Mouse (Mus musculus): ENCODE measurements around the gene Stard3. TPM values are rescaled to one million over a fixed set of nuclear protein-coding genes. Genes with fewer than 3 reads are reported as not detected.
"Not testable (repeated sequence)": the region's sequence is repeated elsewhere in the genome, so short reads cannot be mapped to it uniquely, and the experiment has no call there.

Stard3 gene
- polyA plus RNA-seq, 1 experiment from 2014 or later = 42.0 TPM

GRCm38 (mm10) chr11:98374266-98374665, 16.1 kb downstream of the Stard3 start:
- H3K36me3 ChIP-seq (ENCODE audit: control insufficient read depth, insufficient read depth, low read length) = peaks cover 50% of the 10 kb centered on the region
- no peaks in the 10 kb centered on the region for H3K27me3 ChIP-seq (ENCODE audit: control insufficient read depth, insufficient read depth, low read length)
- H3K9ac ChIP-seq (ENCODE audit: low read depth, low read length) = no peak overlapping the region
- no peak overlapping the region for H3K27ac ChIP-seq (ENCODE audit: low read depth, low read length)
- 89% methylated on average over 8 of the region's 8 CpGs for WGBS
- H3K4me2 ChIP-seq (replicated peaks; ENCODE audit: low read depth, low read length) = no peak overlapping the region
- peaks cover 6% of the 10 kb centered on the region; the same call in 1 of the 2 replicates for H3K4me1 ChIP-seq (ENCODE audit: control insufficient read depth, insufficient read depth, low read length)
- no peaks in the 10 kb centered on the region for H3K9me3 ChIP-seq (ENCODE audit: control insufficient read depth, low read length)
- no peak overlapping the region for H3K4me3 ChIP-seq (ENCODE audit: low read length)
- no peak for ATAC-seq (ENCODE audit: low FRiP score, low TSS enrichment)

DNA sequence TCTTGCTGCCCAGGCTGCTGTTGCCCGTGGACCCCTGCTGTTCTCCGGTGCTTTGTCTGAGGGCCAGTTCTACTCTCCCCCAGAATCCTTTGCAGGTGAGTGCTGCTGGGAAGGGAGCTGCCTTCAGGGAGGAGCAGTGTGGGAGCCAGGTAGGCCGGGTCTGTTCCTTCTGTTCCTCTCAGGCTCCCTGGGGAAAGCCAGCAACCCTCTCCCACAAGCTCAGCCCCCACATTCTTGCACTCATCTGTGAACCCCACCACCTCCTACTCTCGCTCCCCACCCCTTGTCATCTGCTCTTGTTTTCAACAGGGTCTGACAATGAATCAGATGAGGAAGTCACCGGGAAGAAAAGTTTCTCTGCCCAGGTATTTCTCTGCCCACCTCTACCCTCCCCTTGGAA, 18.6 kb downstream of the Stard3 start:
- H3K27me3 ChIP-seq (ENCODE audit: control insufficient read depth, insufficient read depth, low read length) = no peaks in the 10 kb centered on the region
- H3K27ac ChIP-seq (ENCODE audit: low read depth, low read length) = no peak overlapping the region
- no peak overlapping the region for H3K4me3 ChIP-seq (ENCODE audit: low read length)
- H3K4me1 ChIP-seq (ENCODE audit: control insufficient read depth, insufficient read depth, low read length) = peaks cover under 1% of the 10 kb centered on the region; the same call in 1 of the 2 replicates
- ATAC-seq (ENCODE audit: low FRiP score, low TSS enrichment) = no peak
- H3K4me2 ChIP-seq (replicated peaks; ENCODE audit: low read depth, low read length) = no peak overlapping the region
- H3K9me3 ChIP-seq (ENCODE audit: control insufficient read depth, low read length) = no peaks in the 10 kb centered on the region
- peaks cover 68% of the 10 kb centered on the region for H3K36me3 ChIP-seq (ENCODE audit: control insufficient read depth, insufficient read depth, low read length)
- 78% methylated on average over 5 of the region's 5 CpGs for WGBS
- no peak overlapping the region for H3K9ac ChIP-seq (ENCODE audit: low read depth, low read length)

- no peaks in the 10 kb centered on the region for H3K27me3 ChIP-seq (ENCODE audit: control insufficient read depth, insufficient read depth, low read length)
- no peak overlapping the region for H3K4me3 ChIP-seq (ENCODE audit: low read length)
- no peaks in the 10 kb centered on the region for H3K9me3 ChIP-seq (ENCODE audit: control insufficient read depth, low read length)
- no peak overlapping the region for H3K4me2 ChIP-seq (replicated peaks; ENCODE audit: low read depth, low read length)
- no peaks in the 10 kb centered on the region for H3K4me1 ChIP-seq (ENCODE audit: control insufficient read depth, insufficient read depth, low read length)
- no peak overlapping the region for H3K27ac ChIP-seq (ENCODE audit: low read depth, low read length)
- 86% methylated on average over 11 of the region's 11 CpGs for WGBS
- H3K36me3 ChIP-seq (ENCODE audit: control insufficient read depth, insufficient read depth, low read length) = peaks cover 68% of the 10 kb centered on the region
- H3K9ac ChIP-seq (ENCODE audit: low read depth, low read length) = no peak overlapping the region
- ATAC-seq (ENCODE audit: low FRiP score, low TSS enrichment) = no peak
These were observed 19.6 kb downstream of the Stard3 start for GRCm38 (mm10) chr11:98377787-98378186.

DNA sequence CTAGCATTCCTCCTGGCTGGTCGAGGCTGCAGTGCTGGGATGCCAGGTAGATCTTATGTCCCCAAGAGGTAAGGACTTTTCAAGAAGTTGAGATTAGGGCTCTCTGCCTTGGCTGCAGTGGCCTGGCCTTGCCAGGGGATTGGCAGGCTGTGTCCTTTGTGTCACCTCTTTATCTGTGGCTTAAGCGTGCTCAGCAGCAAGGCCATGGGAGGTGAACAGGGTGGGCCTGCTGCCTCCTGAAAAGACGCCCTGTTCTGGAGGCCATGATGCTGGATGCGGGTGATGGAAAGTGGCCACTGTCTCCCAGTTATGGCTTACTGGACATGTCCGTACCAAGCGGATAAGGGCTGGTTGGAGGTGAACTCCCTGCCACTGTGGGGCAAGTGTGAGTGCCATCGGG, 21.2 kb downstream of the Stard3 start:
- Histone ChIP-seq H3K4me3 (ENCODE audit: low read length) (no peak overlapping the region), H3K9me3 (ENCODE audit: control insufficient read depth, low read length) (no peaks in the 10 kb centered on the region), H3K27me3 (ENCODE audit: control insufficient read depth, insufficient read depth, low read length) (no peaks in the 10 kb centered on the region; the same call in 1 of the 2 replicates), H3K36me3 (ENCODE audit: control insufficient read depth, insufficient read depth, low read length) (peaks cover 63% of the 10 kb centered on the region), H3K4me1 (ENCODE audit: control insufficient read depth, insufficient read depth, low read length) (no peaks in the 10 kb centered on the region), H3K4me2 (replicated peaks; ENCODE audit: low read depth, low read length) (no peak overlapping the region), H3K9ac (ENCODE audit: low read depth, low read length) (no peak overlapping the region), H3K27ac (ENCODE audit: low read depth, low read length) (no peak overlapping the region)
- WGBS = 87% methylated on average over 7 of the region's 7 CpGs
- ATAC-seq (ENCODE audit: low FRiP score, low TSS enrichment) = no peak

DNA sequence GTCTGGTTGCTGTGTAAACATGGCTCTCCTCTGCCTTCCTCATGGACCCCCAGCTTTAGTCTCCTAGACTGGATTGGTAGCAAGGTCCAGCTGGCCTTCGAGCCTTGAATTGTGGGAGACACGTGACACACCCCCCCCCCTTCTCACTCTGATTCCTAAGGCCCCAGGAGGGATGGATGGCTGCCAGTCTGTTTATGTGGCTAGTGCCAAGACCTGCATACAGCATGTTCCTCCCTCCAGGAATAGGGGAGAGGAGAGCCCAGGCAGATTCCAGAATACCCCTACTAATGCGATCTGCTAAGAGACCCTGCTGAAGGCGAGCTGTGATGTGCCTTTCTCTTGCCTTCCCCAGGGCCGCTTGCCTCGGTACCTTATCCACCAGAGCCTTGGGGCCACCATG, 21.9 kb downstream of the Stard3 start:
- Histone ChIP-seq H3K4me3 (ENCODE audit: low read length) (no peak overlapping the region), H3K27me3 (ENCODE audit: control insufficient read depth, insufficient read depth, low read length) (no peaks in the 10 kb centered on the region; the same call in 1 of the 2 replicates), H3K4me2 (replicated peaks; ENCODE audit: low read depth, low read length) (no peak overlapping the region), H3K9me3 (ENCODE audit: control insufficient read depth, low read length) (no peaks in the 10 kb centered on the region), H3K4me1 (ENCODE audit: control insufficient read depth, insufficient read depth, low read length) (no peaks in the 10 kb centered on the region), H3K9ac (ENCODE audit: low read depth, low read length) (no peak overlapping the region), H3K27ac (ENCODE audit: low read depth, low read length) (no peak overlapping the region), H3K36me3 (ENCODE audit: control insufficient read depth, insufficient read depth, low read length) (peaks cover 55% of the 10 kb centered on the region)
- WGBS = 82% methylated on average over 6 of the region's 6 CpGs
- no peak for ATAC-seq (ENCODE audit: low FRiP score, low TSS enrichment)

DNA sequence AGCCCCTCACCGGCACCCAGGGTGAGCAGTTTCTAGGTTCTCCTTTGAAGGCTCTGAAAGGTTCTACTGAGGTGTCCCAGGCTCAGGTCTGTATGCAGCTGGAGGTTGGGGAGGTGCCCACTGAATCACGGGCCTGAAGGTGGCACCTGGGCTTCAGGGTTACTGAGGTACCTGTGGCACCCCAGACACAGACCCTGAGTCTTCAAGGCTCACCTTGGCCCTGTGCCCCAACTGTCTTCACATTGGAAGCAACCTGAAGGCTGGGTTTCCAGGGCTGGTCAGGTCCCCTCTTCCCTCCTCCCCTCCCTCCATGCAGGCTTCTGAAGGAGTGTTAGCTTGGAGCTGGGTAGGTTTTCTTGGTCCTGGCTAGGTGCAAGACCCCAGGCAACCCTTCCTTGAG, 23.5 kb downstream of the Stard3 start:
- Histone ChIP-seq H3K9ac (ENCODE audit: low read depth, low read length) (no peak overlapping the region), H3K9me3 (ENCODE audit: control insufficient read depth, low read length) (no peaks in the 10 kb centered on the region), H3K4me3 (ENCODE audit: low read length) (no peak overlapping the region), H3K36me3 (ENCODE audit: control insufficient read depth, insufficient read depth, low read length) (peaks cover 44% of the 10 kb centered on the region), H3K4me2 (replicated peaks; ENCODE audit: low read depth, low read length) (no peak overlapping the region), H3K27me3 (ENCODE audit: control insufficient read depth, insufficient read depth, low read length) (peaks cover 7% of the 10 kb centered on the region), H3K4me1 (ENCODE audit: control insufficient read depth, insufficient read depth, low read length) (no peaks in the 10 kb centered on the region; the same call in 1 of the 2 replicates), H3K27ac (ENCODE audit: low read depth, low read length) (no peak overlapping the region)
- WGBS = 86% methylated on average over 2 of the region's 2 CpGs
- ATAC-seq (ENCODE audit: low FRiP score, low TSS enrichment) = no peak

DNA sequence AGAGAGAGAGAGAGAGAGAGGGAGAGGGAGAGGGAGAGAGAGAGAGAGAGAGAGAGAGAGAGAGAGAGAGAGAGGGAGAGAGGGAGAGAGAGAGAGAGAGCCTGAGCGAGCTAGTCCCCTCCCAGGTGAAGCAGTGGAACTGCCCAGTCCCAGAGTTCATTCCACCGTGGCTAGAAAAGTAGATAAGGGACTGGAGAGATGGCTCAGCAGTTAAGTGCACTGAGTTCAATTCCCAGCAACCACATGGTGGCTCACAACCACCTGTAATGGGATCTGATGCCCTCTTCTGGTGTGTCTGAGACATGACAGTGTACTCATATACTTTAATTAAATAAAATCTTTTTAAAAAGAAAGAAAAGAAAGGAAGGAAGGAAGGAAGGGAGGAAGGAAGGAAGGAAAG, 24.2 kb downstream of the Stard3 start:
- not testable (repeated sequence) for ATAC-seq (ENCODE audit: low FRiP score, low TSS enrichment); H3K27ac ChIP-seq (ENCODE audit: low read depth, low read length)
- 38% methylated on average over 2 of the region's 2 CpGs for WGBS

GRCm38 (mm10) chr11:98383261-98384030, 25.3 kb downstream of the Stard3 start, which contains the start of gene Tcap:
Tcap (plus strand) TSS chr11:98383811.
- Histone ChIP-seq H3K4me2 (replicated peaks; ENCODE audit: low read depth, low read length) (no peak within 1 kb of the TSS), H3K4me3 (ENCODE audit: low read length) (no peak within 1 kb of the TSS), H3K9ac (ENCODE audit: low read depth, low read length) (0 out of 2 replicates have a peak within 1 kb of the TSS, but pooled peaks have one; percentile 12), H3K4me1 (ENCODE audit: control insufficient read depth, insufficient read depth, low read length) (peaks cover 3% of the 10 kb centered on the region; the same call in 1 of the 2 replicates), H3K36me3 (ENCODE audit: control insufficient read depth, insufficient read depth, low read length) (peaks cover 26% of the 10 kb centered on the region), H3K27ac (ENCODE audit: low read depth, low read length) (peak within 1 kb of the TSS; percentile 69), H3K27me3 (ENCODE audit: control insufficient read depth, insufficient read depth, low read length) (peaks cover 23% of the 10 kb centered on the region), H3K9me3 (ENCODE audit: control insufficient read depth, low read length) (no peaks in the 10 kb centered on the region)
- peak; percentile 21 for ATAC-seq (ENCODE audit: low FRiP score, low TSS enrichment)
- WGBS = 47% methylated on average over 14 of the region's 14 CpGs

More for the DNA sequence above, 24.2 kb downstream of the Stard3 start:
- H3K4me1 ChIP-seq (ENCODE audit: control insufficient read depth, insufficient read depth, low read length); H3K9ac ChIP-seq (ENCODE audit: low read depth, low read length); H3K9me3 ChIP-seq (ENCODE audit: control insufficient read depth, low read length); H3K4me3 ChIP-seq (ENCODE audit: low read length); H3K4me2 ChIP-seq (replicated peaks; ENCODE audit: low read depth, low read length): not testable (repeated sequence)
- Histone ChIP-seq H3K27me3 (ENCODE audit: control insufficient read depth, insufficient read depth, low read length) (peaks cover 15% of the 10 kb centered on the region), H3K36me3 (ENCODE audit: control insufficient read depth, insufficient read depth, low read length) (peaks cover 36% of the 10 kb centered on the region)

DNA sequence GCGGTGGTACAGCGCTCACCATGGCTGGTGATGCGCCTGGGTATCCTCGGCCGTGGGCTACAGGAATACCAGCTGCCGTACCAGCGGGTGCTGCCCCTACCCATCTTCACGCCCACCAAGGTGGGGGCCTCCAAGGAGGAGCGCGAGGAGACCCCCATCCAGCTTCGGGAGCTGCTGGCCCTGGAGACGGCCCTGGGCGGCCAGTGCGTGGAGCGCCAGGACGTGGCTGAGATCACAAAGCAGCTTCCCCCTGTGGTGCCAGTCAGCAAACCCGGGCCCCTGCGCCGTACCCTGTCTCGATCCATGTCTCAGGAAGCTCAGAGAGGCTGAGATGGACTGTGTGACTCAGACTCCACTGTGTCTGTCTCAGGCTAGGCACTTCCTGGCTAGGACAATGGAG, 26.0 kb downstream of the Stard3 start:
- no peak for ATAC-seq (ENCODE audit: low FRiP score, low TSS enrichment)
- Histone ChIP-seq H3K4me3 (ENCODE audit: low read length) (no peak overlapping the region), H3K27ac (ENCODE audit: low read depth, low read length) (peak overlapping the region; percentile 69), H3K9me3 (ENCODE audit: control insufficient read depth, low read length) (no peaks in the 10 kb centered on the region), H3K27me3 (ENCODE audit: control insufficient read depth, insufficient read depth, low read length) (peaks cover 23% of the 10 kb centered on the region), H3K9ac (ENCODE audit: low read depth, low read length) (0 out of 2 replicates have a peak overlapping the region, but pooled peaks have one; percentile 12), H3K4me1 (ENCODE audit: control insufficient read depth, insufficient read depth, low read length) (peaks cover 3% of the 10 kb centered on the region; the same call in 1 of the 2 replicates), H3K4me2 (replicated peaks; ENCODE audit: low read depth, low read length) (no peak overlapping the region), H3K36me3 (ENCODE audit: control insufficient read depth, insufficient read depth, low read length) (peaks cover 18% of the 10 kb centered on the region)
- WGBS = 79% methylated on average over 20 of the region's 20 CpGs
